Mouse (Mus musculus): ENCODE results near the gene Ttyh3. TPM values are rescaled to one million over a fixed set of nuclear protein-coding genes. Genes with fewer than 3 reads are reported as not detected.

Ttyh3 gene
- total RNA-seq, 1 experiment: 18.6 TPM

GRCm38 (mm10) chr5:140646171-140646570, 2.7 kb downstream of the Ttyh3 start:
- no peak for DNase-seq (ENCODE audit: low read depth, low spot score)
- Histone ChIP-seq H3K27ac (ENCODE audit: insufficient read depth, low read depth, low read length, poor library complexity, severe bottlenecking) (no peak overlapping the region), H3K9ac (ENCODE audit: insufficient read depth, low read depth, low read length, poor library complexity, severe bottlenecking) (no peak overlapping the region), H3K4me3 (ENCODE audit: insufficient read depth in 1 of 2, low read depth in 1 of 2, low read length in 2 of 2, poor library complexity in 1 of 2, severe bottlenecking in 1 of 2) (no peak overlapping the region), H3K9me3 (ENCODE audit: control insufficient read depth, insufficient read depth, low read depth, low read length) (no peaks in the 10 kb centered on the region), H3K36me3 (ENCODE audit: control insufficient read depth, insufficient read depth, low read length, poor library complexity, severe bottlenecking) (no peaks in the 10 kb centered on the region), H3K4me1 (ENCODE audit: control insufficient read depth in 2 of 2, insufficient read depth in 2 of 2, low read length in 2 of 2, poor library complexity in 1 of 2) (peaks cover 0 to 9% of the 10 kb centered on the region in 2 experiments; a peak in 1 of 4 replicates)
- in situ Hi-C loops (cut with MboI; ENCODE audit: low sequenced_read_pairs in 2 of 2, unreplicated experiment in 2 of 2): no loop called here
- TF ChIP-seq HCFC1 (IDR thresholded peaks at IDR 0.05; ENCODE audit: borderline replicate concordance, insufficient read depth, low read length) (no peak), MAFK (IDR thresholded peaks at IDR 0.05; ENCODE audit: insufficient read depth, low read depth, low read length) (no peak), ZC3H11A (IDR thresholded peaks at IDR 0.05; ENCODE audit: borderline replicate concordance, low read depth, low read length) (no peak), CHD2 (IDR thresholded peaks at IDR 0.05; ENCODE audit: low read depth, low read length) (no peak), ZNF384 (IDR thresholded peaks at IDR 0.05; ENCODE audit: low read depth, low read length) (no peak)

GRCm38 (mm10) chr5:140645454-140645853, 3.4 kb downstream of the Ttyh3 start:
- Histone ChIP-seq H3K27ac (ENCODE audit: insufficient read depth, low read depth, low read length, poor library complexity, severe bottlenecking) (no peak overlapping the region), H3K9ac (ENCODE audit: insufficient read depth, low read depth, low read length, poor library complexity, severe bottlenecking) (no peak overlapping the region), H3K36me3 (ENCODE audit: control insufficient read depth, insufficient read depth, low read length, poor library complexity, severe bottlenecking) (no peaks in the 10 kb centered on the region), H3K4me3 (ENCODE audit: insufficient read depth in 1 of 2, low read depth in 1 of 2, low read length in 2 of 2, poor library complexity in 1 of 2, severe bottlenecking in 1 of 2) (no peak overlapping the region), H3K4me1 (ENCODE audit: control insufficient read depth in 2 of 2, insufficient read depth in 2 of 2, low read length in 2 of 2, poor library complexity in 1 of 2) (peaks cover 0 to 9% of the 10 kb centered on the region in 2 experiments; a peak in 1 of 4 replicates), H3K9me3 (ENCODE audit: control insufficient read depth, insufficient read depth, low read depth, low read length) (no peaks in the 10 kb centered on the region)
- no peak for DNase-seq (ENCODE audit: low read depth, low spot score)
- in situ Hi-C loops (cut with MboI; ENCODE audit: low sequenced_read_pairs in 2 of 2, unreplicated experiment in 2 of 2): no loop called here
- TF ChIP-seq HCFC1 (IDR thresholded peaks at IDR 0.05; ENCODE audit: borderline replicate concordance, insufficient read depth, low read length) (no peak), ZNF384 (IDR thresholded peaks at IDR 0.05; ENCODE audit: low read depth, low read length) (no peak), MAFK (IDR thresholded peaks at IDR 0.05; ENCODE audit: insufficient read depth, low read depth, low read length) (no peak), CHD2 (IDR thresholded peaks at IDR 0.05; ENCODE audit: low read depth, low read length) (no peak), ZC3H11A (IDR thresholded peaks at IDR 0.05; ENCODE audit: borderline replicate concordance, low read depth, low read length) (no peak)

- Histone ChIP-seq H3K27ac (ENCODE audit: insufficient read depth, low read depth, low read length, poor library complexity, severe bottlenecking) (no peak overlapping the region), H3K9me3 (ENCODE audit: control insufficient read depth, insufficient read depth, low read depth, low read length) (no peaks in the 10 kb centered on the region), H3K9ac (ENCODE audit: insufficient read depth, low read depth, low read length, poor library complexity, severe bottlenecking) (no peak overlapping the region), H3K4me1 (ENCODE audit: control insufficient read depth in 2 of 2, insufficient read depth in 2 of 2, low read length in 2 of 2, poor library complexity in 1 of 2) (peaks cover 0 to 3% of the 10 kb centered on the region in 2 experiments; a peak in 1 of 4 replicates), H3K36me3 (ENCODE audit: control insufficient read depth, insufficient read depth, low read length, poor library complexity, severe bottlenecking) (no peaks in the 10 kb centered on the region), H3K4me3 (ENCODE audit: insufficient read depth in 1 of 2, low read depth in 1 of 2, low read length in 2 of 2, poor library complexity in 1 of 2, severe bottlenecking in 1 of 2) (no peak overlapping the region)
- TF ChIP-seq ZNF384 (IDR thresholded peaks at IDR 0.05; ENCODE audit: low read depth, low read length) (no peak), HCFC1 (IDR thresholded peaks at IDR 0.05; ENCODE audit: borderline replicate concordance, insufficient read depth, low read length) (no peak), ZC3H11A (IDR thresholded peaks at IDR 0.05; ENCODE audit: borderline replicate concordance, low read depth, low read length) (no peak), MAFK (IDR thresholded peaks at IDR 0.05; ENCODE audit: insufficient read depth, low read depth, low read length) (no peak), CHD2 (IDR thresholded peaks at IDR 0.05; ENCODE audit: low read depth, low read length) (no peak)
- in situ Hi-C loops (cut with MboI; ENCODE audit: low sequenced_read_pairs in 2 of 2, unreplicated experiment in 2 of 2): no loop called here
- DNase-seq (ENCODE audit: low read depth, low spot score): no peak
These were observed 4.1 kb downstream of the Ttyh3 start for GRCm38 (mm10) chr5:140644702-140645201.

GRCm38 (mm10) chr5:140644263-140644662, 4.6 kb downstream of the Ttyh3 start:
- H3K9me3 ChIP-seq (ENCODE audit: control insufficient read depth, insufficient read depth, low read depth, low read length): no peaks in the 10 kb centered on the region
- in situ Hi-C loops (cut with MboI; ENCODE audit: low sequenced_read_pairs in 2 of 2, unreplicated experiment in 2 of 2): no loop called here
- no peaks in the 10 kb centered on the region for H3K36me3 ChIP-seq (ENCODE audit: control insufficient read depth, insufficient read depth, low read length, poor library complexity, severe bottlenecking)
- H3K9ac ChIP-seq (ENCODE audit: insufficient read depth, low read depth, low read length, poor library complexity, severe bottlenecking): no peak overlapping the region
- DNase-seq (ENCODE audit: low read depth, low spot score): no peak
- H3K4me3 ChIP-seq (ENCODE audit: insufficient read depth in 1 of 2, low read depth in 1 of 2, low read length in 2 of 2, poor library complexity in 1 of 2, severe bottlenecking in 1 of 2): no peak overlapping the region
- TF ChIP-seq ZC3H11A (IDR thresholded peaks at IDR 0.05; ENCODE audit: borderline replicate concordance, low read depth, low read length) (no peak), CHD2 (IDR thresholded peaks at IDR 0.05; ENCODE audit: low read depth, low read length) (no peak), ZNF384 (IDR thresholded peaks at IDR 0.05; ENCODE audit: low read depth, low read length) (no peak), HCFC1 (IDR thresholded peaks at IDR 0.05; ENCODE audit: borderline replicate concordance, insufficient read depth, low read length) (no peak), MAFK (IDR thresholded peaks at IDR 0.05; ENCODE audit: insufficient read depth, low read depth, low read length) (no peak)
- no peak overlapping the region for H3K27ac ChIP-seq (ENCODE audit: insufficient read depth, low read depth, low read length, poor library complexity, severe bottlenecking)
- H3K4me1 ChIP-seq (ENCODE audit: control insufficient read depth in 2 of 2, insufficient read depth in 2 of 2, low read length in 2 of 2, poor library complexity in 1 of 2): no peaks in the 10 kb centered on the region
